Mouse (Mus musculus): ENCODE results near the gene Cln5.

Gene Cln5

DNA sequence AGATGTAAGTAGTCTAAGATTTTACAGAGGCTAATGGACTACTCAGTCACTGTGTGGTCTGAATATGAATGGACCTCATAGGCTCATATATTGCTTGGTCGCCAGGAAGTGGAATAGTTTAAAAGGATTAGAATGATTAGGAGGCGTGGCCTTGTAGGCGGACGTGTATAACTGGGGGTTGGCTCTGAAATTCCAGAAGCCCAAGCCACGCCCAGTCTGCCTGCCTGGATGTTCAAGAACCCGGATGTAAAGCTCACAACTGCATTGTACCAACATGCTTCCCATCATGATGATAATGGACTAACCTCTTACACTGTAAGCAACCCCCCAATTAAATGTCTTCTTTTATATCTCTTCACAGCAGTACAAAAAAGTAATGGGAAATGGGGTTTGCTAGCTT is 55.7 kb downstream of the Cln5 start:
- no peak for DNase-seq
